Mouse (Mus musculus): ENCODE data around the gene Gnai3. TPM values are rescaled to one million over a fixed set of nuclear protein-coding genes. Genes with fewer than 3 reads are reported as not detected.

The Gnai3 gene
- polyA plus RNA-seq, 1 experiment from 2014 or later: 132 TPM

DNA sequence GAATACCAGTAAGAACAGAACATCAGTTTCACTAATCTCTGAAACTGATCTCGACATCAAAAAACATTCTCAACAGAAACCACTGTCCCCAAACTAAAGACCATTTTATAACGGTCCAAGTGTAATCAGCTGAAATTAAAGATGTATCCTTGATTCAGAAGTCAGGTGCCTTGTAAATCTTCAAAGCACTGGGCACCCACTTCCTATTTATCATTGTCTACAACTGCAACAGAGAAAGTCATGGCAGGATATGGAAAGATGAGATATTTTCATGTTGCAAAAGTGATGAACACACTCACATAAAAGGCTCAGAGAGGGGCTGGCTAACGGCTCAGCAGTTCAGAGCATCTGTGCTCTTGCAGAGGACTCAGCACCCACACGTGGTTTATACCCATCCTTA is 5.2 kb downstream of the Gnai3 start:
- Histone ChIP-seq H3K9me3 (ENCODE audit: control insufficient read depth, low read length) (no peaks in the 10 kb centered on the region), H3K27me3 (ENCODE audit: control insufficient read depth, insufficient read depth, low read length) (no peaks in the 10 kb centered on the region), H3K27ac (no peak overlapping the region), H3K4me2 (replicated peaks) (no peak overlapping the region), H3K4me3 (replicated peaks; ENCODE audit: low read length) (no peak overlapping the region), H3K36me3 (replicated peaks; ENCODE audit: control insufficient read depth, insufficient read depth) (peaks cover 3% of the 10 kb centered on the region; the same call in 1 of the 2 replicates), H3K9ac (no peak overlapping the region), H3K4me1 (replicated peaks; ENCODE audit: control insufficient read depth, insufficient read depth, low read length) (peaks cover 13% of the 10 kb centered on the region)
- DNase-seq (ENCODE audit: low spot score) (no peak), ATAC-seq (ENCODE audit: low FRiP score) (no peak)
- 91% methylated on average over 4 of the region's 4 CpGs for WGBS

DNA sequence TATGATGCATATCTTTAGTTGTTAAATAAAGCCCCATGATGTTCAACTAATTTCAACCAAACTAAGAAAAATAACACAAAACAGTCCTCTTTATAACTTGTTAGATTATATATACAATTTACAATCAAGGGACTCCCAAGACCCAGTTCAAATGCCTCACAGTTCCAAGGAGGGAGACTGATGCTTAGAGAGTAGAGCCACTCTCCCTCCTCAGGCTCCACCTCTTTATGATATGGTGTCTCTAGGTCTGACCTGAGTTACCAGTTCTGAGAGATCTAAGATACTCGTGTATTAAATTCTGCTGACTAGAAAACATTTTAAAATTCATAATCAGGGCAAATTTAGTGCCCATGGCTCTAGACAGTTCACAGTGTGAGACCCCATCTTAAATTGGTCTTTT is 6.8 kb downstream of the Gnai3 start:
- no peak overlapping the region for H3K4me2 ChIP-seq (replicated peaks)
- H3K4me3 ChIP-seq (replicated peaks; ENCODE audit: low read length): no peak overlapping the region
- no peaks in the 10 kb centered on the region for H3K9me3 ChIP-seq (ENCODE audit: control insufficient read depth, low read length)
- ATAC-seq (ENCODE audit: low FRiP score) (no peak), DNase-seq (ENCODE audit: low spot score) (no peak)
- 89% methylated on average over 1 of the region's 1 CpGs for WGBS
- no peaks in the 10 kb centered on the region for H3K27me3 ChIP-seq (ENCODE audit: control insufficient read depth, insufficient read depth, low read length)
- peaks cover 9% of the 10 kb centered on the region; the same call in 1 of the 2 replicates for H3K4me1 ChIP-seq (replicated peaks; ENCODE audit: control insufficient read depth, insufficient read depth, low read length)
- H3K36me3 ChIP-seq (replicated peaks; ENCODE audit: control insufficient read depth, insufficient read depth): peaks cover 3% of the 10 kb centered on the region; the same call in 1 of the 2 replicates
- H3K27ac ChIP-seq: no peak overlapping the region
- H3K9ac ChIP-seq: no peak overlapping the region

DNA sequence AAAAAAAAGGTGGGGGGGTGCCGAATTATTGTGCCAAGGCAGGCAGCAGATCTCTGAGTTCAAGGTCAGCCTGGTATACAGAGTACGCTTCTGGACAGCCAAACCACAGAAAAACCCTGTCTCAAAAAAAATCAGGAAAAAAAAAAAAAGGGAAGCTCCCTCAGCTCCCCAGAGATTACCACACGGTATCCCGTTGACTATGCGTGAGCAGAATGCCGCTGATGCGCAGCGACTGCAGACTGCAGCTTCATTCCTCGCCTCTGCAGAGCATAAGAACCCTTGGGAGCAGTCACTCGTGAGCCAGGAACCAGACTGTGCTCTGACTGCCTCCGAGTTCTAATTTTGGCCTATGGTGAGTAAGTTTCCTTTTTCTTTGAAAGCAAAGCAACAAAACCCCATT is 11.2 kb downstream of the Gnai3 start:
- Histone ChIP-seq H3K27me3 (ENCODE audit: control insufficient read depth, insufficient read depth, low read length) (no peaks in the 10 kb centered on the region), H3K27ac (peak overlapping the region; percentile 17; the same call in 1 of the 2 replicates), H3K9ac (no peak overlapping the region), H3K4me1 (replicated peaks; ENCODE audit: control insufficient read depth, insufficient read depth, low read length) (peaks cover 14% of the 10 kb centered on the region; the same call in 1 of the 2 replicates), H3K36me3 (replicated peaks; ENCODE audit: control insufficient read depth, insufficient read depth) (no peaks in the 10 kb centered on the region; the same call in 1 of the 2 replicates), H3K4me2 (replicated peaks) (peak overlapping the region; percentile 14; the same call in 1 of the 2 replicates), H3K4me3 (replicated peaks; ENCODE audit: low read length) (no peak overlapping the region), H3K9me3 (ENCODE audit: control insufficient read depth, low read length) (no peaks in the 10 kb centered on the region)
- ATAC-seq (ENCODE audit: low FRiP score): no peak
- 41% methylated on average over 11 of the region's 11 CpGs for WGBS
- DNase-seq (ENCODE audit: low spot score): no peak

DNA sequence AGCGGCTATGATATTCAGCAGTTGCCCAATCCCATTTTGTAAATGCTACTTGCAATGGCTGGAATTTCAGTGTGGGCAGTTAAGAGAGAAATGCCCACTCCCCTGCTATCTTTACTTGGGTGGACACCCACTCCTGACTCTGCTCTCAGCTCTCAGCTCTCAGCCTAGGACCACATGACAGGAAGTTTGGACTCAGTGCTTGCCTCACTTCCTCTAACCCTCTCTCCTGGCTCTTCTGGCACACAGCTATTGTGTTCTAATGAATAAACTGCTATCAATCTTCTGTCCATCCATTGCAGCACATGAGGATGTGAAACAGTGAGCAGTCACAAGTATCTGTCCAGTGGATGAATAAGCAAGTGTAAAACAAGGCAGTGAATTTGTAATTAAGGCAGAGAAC is 13.5 kb downstream of the Gnai3 start:
- ATAC-seq (ENCODE audit: low FRiP score): no peak
- WGBS: 94% methylated on average over 1 of the region's 1 CpGs
- Histone ChIP-seq H3K36me3 (replicated peaks; ENCODE audit: control insufficient read depth, insufficient read depth) (no peaks in the 10 kb centered on the region), H3K4me1 (replicated peaks; ENCODE audit: control insufficient read depth, insufficient read depth, low read length) (peaks cover 14% of the 10 kb centered on the region; the same call in 1 of the 2 replicates), H3K4me3 (replicated peaks; ENCODE audit: low read length) (no peak overlapping the region), H3K27ac (no peak overlapping the region), H3K9me3 (ENCODE audit: control insufficient read depth, low read length) (no peaks in the 10 kb centered on the region), H3K4me2 (replicated peaks) (no peak overlapping the region), H3K9ac (no peak overlapping the region), H3K27me3 (ENCODE audit: control insufficient read depth, insufficient read depth, low read length) (no peaks in the 10 kb centered on the region)
- no peak for DNase-seq (ENCODE audit: low spot score)

DNA sequence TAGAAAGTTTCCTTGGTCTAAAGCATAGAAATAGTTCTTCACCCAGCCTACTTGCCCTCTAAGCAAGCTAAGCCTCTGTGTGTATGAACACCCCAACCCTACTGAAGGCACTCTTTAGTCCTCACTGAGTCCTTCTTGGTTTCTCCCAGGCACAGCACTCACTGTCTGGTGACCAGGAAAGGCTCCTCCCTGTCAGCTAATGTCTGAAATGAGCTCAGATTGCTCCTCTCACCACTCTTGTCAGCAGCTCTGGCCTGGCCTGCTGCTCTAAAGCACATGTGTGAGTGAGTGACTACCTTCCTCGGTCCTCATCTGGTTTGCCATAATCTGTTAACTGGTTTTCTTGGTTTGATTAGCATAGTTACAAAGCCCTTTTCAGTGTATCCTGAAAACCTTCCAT is 14.1 kb downstream of the Gnai3 start:
- ATAC-seq (ENCODE audit: low FRiP score): no peak
- H3K27me3 ChIP-seq (ENCODE audit: control insufficient read depth, insufficient read depth, low read length): no peaks in the 10 kb centered on the region
- WGBS: 92% methylated on average over 1 of the region's 1 CpGs
- H3K9me3 ChIP-seq (ENCODE audit: control insufficient read depth, low read length): no peaks in the 10 kb centered on the region
- no peak overlapping the region for H3K27ac ChIP-seq
- peaks cover 14% of the 10 kb centered on the region; the same call in 1 of the 2 replicates for H3K4me1 ChIP-seq (replicated peaks; ENCODE audit: control insufficient read depth, insufficient read depth, low read length)
- H3K4me2 ChIP-seq (replicated peaks): no peak overlapping the region
- no peaks in the 10 kb centered on the region for H3K36me3 ChIP-seq (replicated peaks; ENCODE audit: control insufficient read depth, insufficient read depth)
- no peak overlapping the region for H3K4me3 ChIP-seq (replicated peaks; ENCODE audit: low read length)
- DNase-seq (ENCODE audit: low spot score): no peak
- no peak overlapping the region for H3K9ac ChIP-seq

DNA sequence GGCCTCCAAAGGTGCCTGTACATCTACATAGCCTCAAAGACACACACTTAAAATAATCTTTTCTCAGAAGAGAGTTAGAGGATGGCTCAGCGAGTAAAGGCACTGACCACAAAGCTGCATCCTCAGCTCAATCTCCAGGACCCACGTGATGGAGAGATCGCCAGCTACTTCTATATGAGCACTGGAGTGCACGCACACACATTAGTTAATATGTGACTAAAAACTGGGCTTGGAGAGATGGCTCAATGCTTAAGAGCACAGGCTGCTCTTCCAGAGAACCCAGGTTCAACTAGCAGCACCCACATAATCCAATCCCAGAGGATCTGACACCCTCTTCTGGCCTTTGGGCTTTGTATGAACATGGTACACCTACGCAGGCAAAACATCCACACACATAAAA is 14.7 kb downstream of the Gnai3 start:
- DNase-seq (ENCODE audit: low spot score) (no peak), ATAC-seq (ENCODE audit: low FRiP score) (no peak)
- no peak overlapping the region for H3K27ac ChIP-seq
- H3K4me2 ChIP-seq (replicated peaks): no peak overlapping the region
- H3K36me3 ChIP-seq (replicated peaks; ENCODE audit: control insufficient read depth, insufficient read depth): no peaks in the 10 kb centered on the region
- peaks cover 14% of the 10 kb centered on the region; the same call in 1 of the 2 replicates for H3K4me1 ChIP-seq (replicated peaks; ENCODE audit: control insufficient read depth, insufficient read depth, low read length)
- no peaks in the 10 kb centered on the region for H3K9me3 ChIP-seq (ENCODE audit: control insufficient read depth, low read length)
- no peaks in the 10 kb centered on the region for H3K27me3 ChIP-seq (ENCODE audit: control insufficient read depth, insufficient read depth, low read length)
- 80% methylated on average over 5 of the region's 5 CpGs for WGBS
- H3K9ac ChIP-seq: no peak overlapping the region
- H3K4me3 ChIP-seq (replicated peaks; ENCODE audit: low read length): no peak overlapping the region

DNA sequence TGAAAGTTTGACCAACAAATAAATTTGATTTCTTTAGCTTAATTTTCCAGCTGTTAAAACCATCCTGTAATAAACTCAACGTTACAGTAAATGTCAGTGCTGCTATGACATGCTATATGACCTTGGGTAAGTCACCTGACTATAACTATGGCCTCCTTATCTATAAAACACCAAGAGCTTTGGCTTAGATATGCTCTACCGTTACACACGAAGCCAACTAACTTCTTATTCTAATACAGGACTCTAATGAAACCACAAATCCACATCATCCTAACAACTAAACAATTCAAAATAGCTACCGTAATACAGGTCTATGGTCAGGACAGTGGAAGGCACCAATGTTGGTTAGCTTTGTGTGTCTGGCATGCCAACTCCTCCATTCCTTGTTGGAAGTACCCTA is 16.1 kb downstream of the Gnai3 start:
- no peak overlapping the region for H3K4me3 ChIP-seq (replicated peaks; ENCODE audit: low read length)
- no peak for DNase-seq (ENCODE audit: low spot score)
- H3K9me3 ChIP-seq (ENCODE audit: control insufficient read depth, low read length): no peaks in the 10 kb centered on the region
- no peak overlapping the region for H3K27ac ChIP-seq
- no peak overlapping the region for H3K4me2 ChIP-seq (replicated peaks)
- ATAC-seq (ENCODE audit: low FRiP score): no peak
- no peaks in the 10 kb centered on the region for H3K27me3 ChIP-seq (ENCODE audit: control insufficient read depth, insufficient read depth, low read length)
- H3K9ac ChIP-seq: no peak overlapping the region
- H3K4me1 ChIP-seq (replicated peaks; ENCODE audit: control insufficient read depth, insufficient read depth, low read length): peaks cover 12% of the 10 kb centered on the region; the same call in 1 of the 2 replicates
- WGBS: 95% methylated on average over 4 of the region's 4 CpGs
- no peaks in the 10 kb centered on the region for H3K36me3 ChIP-seq (replicated peaks; ENCODE audit: control insufficient read depth, insufficient read depth)

DNA sequence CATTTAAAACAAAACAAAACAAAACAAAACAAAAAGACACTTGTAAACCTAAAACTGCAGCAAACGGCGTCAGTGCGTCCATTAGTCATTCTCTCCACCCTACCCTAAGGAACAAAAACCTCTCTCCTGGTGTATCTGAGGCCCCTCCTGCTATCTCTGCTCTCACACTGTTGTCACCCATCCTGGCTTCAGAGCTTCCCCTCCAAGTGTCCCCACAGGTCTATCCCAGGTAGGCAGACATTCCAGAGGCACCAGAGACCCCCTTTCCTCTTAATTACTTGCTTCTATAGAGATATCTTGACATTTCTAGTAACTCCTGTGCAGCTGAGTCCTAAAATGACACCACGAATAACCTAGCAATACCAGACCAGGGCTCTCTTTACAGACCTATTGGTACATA is 16.6 kb downstream of the Gnai3 start:
- H3K4me1 ChIP-seq (replicated peaks; ENCODE audit: control insufficient read depth, insufficient read depth, low read length): peaks cover 8% of the 10 kb centered on the region; the same call in 1 of the 2 replicates
- ATAC-seq (ENCODE audit: low FRiP score): no peak
- no peak overlapping the region for H3K4me2 ChIP-seq (replicated peaks)
- no peak overlapping the region for H3K4me3 ChIP-seq (replicated peaks; ENCODE audit: low read length)
- WGBS: 87% methylated on average over 4 of the region's 4 CpGs
- no peaks in the 10 kb centered on the region for H3K36me3 ChIP-seq (replicated peaks; ENCODE audit: control insufficient read depth, insufficient read depth)
- no peak overlapping the region for H3K27ac ChIP-seq
- DNase-seq (ENCODE audit: low spot score): no peak
- no peaks in the 10 kb centered on the region for H3K27me3 ChIP-seq (ENCODE audit: control insufficient read depth, insufficient read depth, low read length)
- H3K9me3 ChIP-seq (ENCODE audit: control insufficient read depth, low read length): no peaks in the 10 kb centered on the region
- H3K9ac ChIP-seq: no peak overlapping the region

DNA sequence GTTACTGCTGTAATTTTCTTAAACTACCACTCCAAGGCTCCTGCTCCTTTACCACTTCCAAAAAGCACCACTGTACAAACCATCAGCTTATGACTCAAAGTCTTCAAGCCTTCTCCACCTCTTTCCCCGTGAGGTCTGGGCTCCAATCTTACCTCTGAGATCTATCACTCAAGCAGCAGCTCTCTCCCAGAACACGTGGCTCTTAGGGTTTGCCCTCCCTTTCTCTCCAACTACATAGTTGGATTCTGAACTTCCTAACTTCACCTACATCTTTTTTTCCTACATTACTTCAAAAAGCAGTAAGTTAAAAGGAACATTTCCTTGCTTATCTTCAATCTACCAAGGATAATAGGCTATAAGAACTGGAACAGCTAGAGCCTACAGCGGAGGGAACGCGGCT is 17.4 kb downstream of the Gnai3 start:
- WGBS: 91% methylated on average over 5 of the region's 5 CpGs
- 0 out of 2 replicates have a peak, but pooled peaks cover 3% of the 10 kb centered on the region for H3K4me1 ChIP-seq (replicated peaks; ENCODE audit: control insufficient read depth, insufficient read depth, low read length)
- no peaks in the 10 kb centered on the region for H3K9me3 ChIP-seq (ENCODE audit: control insufficient read depth, low read length)
- no peaks in the 10 kb centered on the region for H3K36me3 ChIP-seq (replicated peaks; ENCODE audit: control insufficient read depth, insufficient read depth)
- DNase-seq (ENCODE audit: low spot score): no peak
- H3K27ac ChIP-seq: no peak overlapping the region
- no peak overlapping the region for H3K4me2 ChIP-seq (replicated peaks)
- no peak overlapping the region for H3K9ac ChIP-seq
- ATAC-seq (ENCODE audit: low FRiP score): no peak
- no peaks in the 10 kb centered on the region for H3K27me3 ChIP-seq (ENCODE audit: control insufficient read depth, insufficient read depth, low read length)
- no peak overlapping the region for H3K4me3 ChIP-seq (replicated peaks; ENCODE audit: low read length)

DNA sequence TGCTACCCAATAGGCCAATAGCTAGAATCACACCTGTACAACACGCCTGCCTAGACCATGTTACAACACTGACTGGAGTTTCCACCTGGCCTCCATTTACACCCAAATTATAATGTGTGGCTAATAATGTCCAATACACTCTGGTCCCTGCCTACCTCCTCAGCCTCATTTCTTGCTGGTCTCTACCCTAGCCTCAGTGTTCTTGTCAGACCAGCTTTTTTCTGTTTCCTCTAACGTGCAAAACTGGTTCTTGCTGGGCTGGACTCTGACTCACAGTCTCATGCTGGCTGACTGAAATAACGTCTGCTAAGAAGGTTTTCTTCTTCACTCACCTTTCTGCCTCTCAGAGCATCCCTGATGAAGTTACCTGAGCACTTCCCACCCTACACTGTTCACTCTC is 19.6 kb downstream of the Gnai3 start:
- H3K4me1 ChIP-seq (replicated peaks; ENCODE audit: control insufficient read depth, insufficient read depth, low read length): no peaks in the 10 kb centered on the region
- H3K36me3 ChIP-seq (replicated peaks; ENCODE audit: control insufficient read depth, insufficient read depth): peaks cover 18% of the 10 kb centered on the region
- 91% methylated on average over 3 of the region's 3 CpGs for WGBS
- no peak overlapping the region for H3K9ac ChIP-seq
- no peak for ATAC-seq (ENCODE audit: low FRiP score)
- no peaks in the 10 kb centered on the region for H3K9me3 ChIP-seq (ENCODE audit: control insufficient read depth, low read length)
- H3K4me3 ChIP-seq (replicated peaks; ENCODE audit: low read length): no peak overlapping the region
- H3K4me2 ChIP-seq (replicated peaks): no peak overlapping the region
- H3K27ac ChIP-seq: no peak overlapping the region
- no peaks in the 10 kb centered on the region for H3K27me3 ChIP-seq (ENCODE audit: control insufficient read depth, insufficient read depth, low read length)
- DNase-seq (ENCODE audit: low spot score): no peak

Measured in hindbrain, embryonic 14.5 days (tissue).